Mouse (Mus musculus): ENCODE measurements around the gene Tspan32.

Tspan32 gene

GRCm38 (mm10) chr7:143055499-143056186, 50.8 kb downstream of the Tspan32 start:
- DNase-seq: no peak

GRCm38 (mm10) chr7:143057023-143057422, 52.2 kb downstream of the Tspan32 start:
- no peak for DNase-seq

GRCm38 (mm10) chr7:143057667-143058220, 52.9 kb downstream of the Tspan32 start:
- no peak for DNase-seq

GRCm38 (mm10) chr7:143058221-143058697, 53.4 kb downstream of the Tspan32 start:
- no peak for DNase-seq

- no peak for DNase-seq
These were observed 54.5 kb downstream of the Tspan32 start for GRCm38 (mm10) chr7:143059202-143059870.

GRCm38 (mm10) chr7:143062704-143063103, 57.9 kb downstream of the Tspan32 start:
- DNase-seq: no peak

- DNase-seq: no peak
These were observed 59.4 kb downstream of the Tspan32 start for GRCm38 (mm10) chr7:143064226-143064625.

GRCm38 (mm10) chr7:143065692-143066091, 60.8 kb downstream of the Tspan32 start:
- no peak for DNase-seq

- no peak for DNase-seq
These were observed 62.6 kb downstream of the Tspan32 start for GRCm38 (mm10) chr7:143067469-143067868.

- no peak for DNase-seq
These were observed 63.1 kb downstream of the Tspan32 start for GRCm38 (mm10) chr7:143067897-143068296.

GRCm38 (mm10) chr7:143068316-143068881, 63.6 kb downstream of the Tspan32 start:
- peak in 1 of 2 experiments; percentile 48 for DNase-seq

GRCm38 (mm10) chr7:143068882-143069591, 64.2 kb downstream of the Tspan32 start, which contains the start of gene Tssc4:
Gene Tssc4 (plus strand): TSS chr7:143069249.
- DNase-seq: peak; percentile 92 to 97
